Mouse (Mus musculus) bone marrow, adult 2 months (tissue): ENCODE results near the gene Rd3l.

Experiments used
- CTCF ChIP-seq: fragments of 200-500 bp; IDR thresholded peaks from 2 replicates; pipeline ENCODE4 v1.5.1; 2011; ENCODE audit warnings: low read length, control low read depth; ENCODE audit not compliant: control insufficient read depth, insufficient read depth
- POLR2A ChIP-seq: fragments of 200-500 bp; IDR thresholded peaks from 2 replicates; pipeline ENCODE4 v1.6.1; 2011; ENCODE audit warnings: low read depth, mild to moderate bottlenecking, control low read depth, low read length, borderline replicate concordance; ENCODE audit not compliant: control insufficient read depth

GRCm38 (mm10) chr12:111977138-111977537, 4.0 kb downstream of the Rd3l start:
- no peak for TF ChIP-seq CTCF
- TF ChIP-seq POLR2A = no peak
